Mouse (Mus musculus): Measurements from ENCODE around the gene Cavin1. TPM values are rescaled to one million over a fixed set of nuclear protein-coding genes. Genes with fewer than 3 reads are reported as not detected.

Gene Cavin1
- 5.4 TPM for polyA plus RNA-seq (2014; fragmentation: Illumina TruSeq; extraction: RNeasy Lipid Tissue Mini Kit (QIAGEN cat#74804); ENCODE audit: low read depth, low replicate concordance)

GRCm38 (mm10) chr11:100970557-100970937 is at the start of gene Cavin1:
Gene Cavin1, minus strand, starts transcription at chr11:100970887.

GRCm38 (mm10) chr11:101009046-101009887 is 38.6 kb upstream of the Cavin1 start, which contains the start of gene Atp6v0a1:
Gene Atp6v0a1, plus strand, starts transcription at chr11:101009452.

DNA sequence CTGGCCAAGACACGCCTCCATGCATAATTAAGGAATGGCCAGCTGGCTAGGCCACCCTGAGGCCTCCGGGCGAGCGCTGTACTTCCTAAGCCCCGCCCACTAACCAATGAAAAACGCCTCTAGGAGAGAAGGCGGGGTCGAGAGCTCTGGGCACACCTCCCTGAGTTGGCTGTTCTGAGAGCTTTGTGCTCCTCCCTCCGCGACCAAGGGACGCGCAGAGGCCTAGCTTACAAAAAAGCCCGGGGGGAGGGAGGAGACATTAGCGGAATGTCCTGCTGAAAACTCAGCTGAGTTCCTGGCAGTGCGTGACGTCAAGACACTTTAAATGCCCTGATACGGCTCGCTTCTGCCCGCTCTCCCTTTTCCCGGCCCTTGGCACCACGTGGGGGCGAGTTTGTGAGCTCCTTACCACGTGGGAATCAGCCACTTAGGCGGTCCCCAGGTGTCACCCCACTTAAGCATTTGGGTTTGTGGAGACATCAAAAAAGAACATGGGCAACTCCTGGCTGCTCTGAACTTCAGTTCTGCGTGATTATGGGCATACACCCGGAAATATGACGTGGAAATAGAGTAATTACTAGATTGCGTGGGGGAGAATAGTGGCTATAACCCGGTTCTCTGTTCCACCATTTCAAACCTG is 31.1 kb downstream of the Cavin1 start, which contains the start of gene Stat3:
Stat3 (minus strand) TSS at position 29 of the 640 bp plus-strand sequence.

Other genes starting within 250 kb of the Cavin1 start
- 10.5 TPM for gene Rab5c, start 232.7 kb downstream of the Cavin1 start, polyA plus RNA-seq (2014; fragmentation: Illumina TruSeq; extraction: RNeasy Lipid Tissue Mini Kit (QIAGEN cat#74804); ENCODE audit: low read depth, low replicate concordance)
- not detected for gene Kcnh4, start 210.9 kb downstream of the Cavin1 start, polyA plus RNA-seq (2014; fragmentation: Illumina TruSeq; extraction: RNeasy Lipid Tissue Mini Kit (QIAGEN cat#74804); ENCODE audit: low read depth, low replicate concordance)
- gene Hcrt, start 208.0 kb downstream of the Cavin1 start, polyA plus RNA-seq (2014; fragmentation: Illumina TruSeq; extraction: RNeasy Lipid Tissue Mini Kit (QIAGEN cat#74804); ENCODE audit: low read depth, low replicate concordance), result not detected
- gene Ghdc, start 199.9 kb downstream of the Cavin1 start, polyA plus RNA-seq (2014; fragmentation: Illumina TruSeq; extraction: RNeasy Lipid Tissue Mini Kit (QIAGEN cat#74804); ENCODE audit: low read depth, low replicate concordance), result 0.18 TPM
- gene Stat5b, start 120.2 kb downstream of the Cavin1 start, polyA plus RNA-seq (2014; fragmentation: Illumina TruSeq; extraction: RNeasy Lipid Tissue Mini Kit (QIAGEN cat#74804); ENCODE audit: low read depth, low replicate concordance), result 0.42 TPM
- 0.85 TPM for gene Stat5a, start 111.5 kb downstream of the Cavin1 start, polyA plus RNA-seq (2014; fragmentation: Illumina TruSeq; extraction: RNeasy Lipid Tissue Mini Kit (QIAGEN cat#74804); ENCODE audit: low read depth, low replicate concordance)
- gene Stat3, start 31.3 kb downstream of the Cavin1 start, polyA plus RNA-seq (2014; fragmentation: Illumina TruSeq; extraction: RNeasy Lipid Tissue Mini Kit (QIAGEN cat#74804); ENCODE audit: low read depth, low replicate concordance), result 10.7 TPM
- gene Atp6v0a1, start 38.6 kb upstream of the Cavin1 start, polyA plus RNA-seq (2014; fragmentation: Illumina TruSeq; extraction: RNeasy Lipid Tissue Mini Kit (QIAGEN cat#74804); ENCODE audit: low read depth, low replicate concordance), result 31.0 TPM
- gene Naglu, start 99.1 kb upstream of the Cavin1 start, polyA plus RNA-seq (2014; fragmentation: Illumina TruSeq; extraction: RNeasy Lipid Tissue Mini Kit (QIAGEN cat#74804); ENCODE audit: low read depth, low replicate concordance), result 0.98 TPM
- 0.62 TPM for gene Hsd17b1, start 107.5 kb upstream of the Cavin1 start, polyA plus RNA-seq (2014; fragmentation: Illumina TruSeq; extraction: RNeasy Lipid Tissue Mini Kit (QIAGEN cat#74804); ENCODE audit: low read depth, low replicate concordance)
- 1.7 TPM for gene Coasy, start 111.7 kb upstream of the Cavin1 start, polyA plus RNA-seq (2014; fragmentation: Illumina TruSeq; extraction: RNeasy Lipid Tissue Mini Kit (QIAGEN cat#74804); ENCODE audit: low read depth, low replicate concordance)
- 8.3 TPM for gene Mlx, start 116.4 kb upstream of the Cavin1 start, polyA plus RNA-seq (2014; fragmentation: Illumina TruSeq; extraction: RNeasy Lipid Tissue Mini Kit (QIAGEN cat#74804); ENCODE audit: low read depth, low replicate concordance)
- gene Psmc3ip, start 124.5 kb upstream of the Cavin1 start, polyA plus RNA-seq (2014; fragmentation: Illumina TruSeq; extraction: RNeasy Lipid Tissue Mini Kit (QIAGEN cat#74804); ENCODE audit: low read depth, low replicate concordance), result 124 TPM
- 14.0 TPM for gene Retreg3, start 149.0 kb upstream of the Cavin1 start, polyA plus RNA-seq (2014; fragmentation: Illumina TruSeq; extraction: RNeasy Lipid Tissue Mini Kit (QIAGEN cat#74804); ENCODE audit: low read depth, low replicate concordance)
- gene Tubg1, start 149.1 kb upstream of the Cavin1 start, polyA plus RNA-seq (2014; fragmentation: Illumina TruSeq; extraction: RNeasy Lipid Tissue Mini Kit (QIAGEN cat#74804); ENCODE audit: low read depth, low replicate concordance), result 2.5 TPM
- 0.22 TPM for gene Tubg2, start 185.0 kb upstream of the Cavin1 start, polyA plus RNA-seq (2014; fragmentation: Illumina TruSeq; extraction: RNeasy Lipid Tissue Mini Kit (QIAGEN cat#74804); ENCODE audit: low read depth, low replicate concordance)
- gene Cntnap1, start 199.6 kb upstream of the Cavin1 start, polyA plus RNA-seq (2014; fragmentation: Illumina TruSeq; extraction: RNeasy Lipid Tissue Mini Kit (QIAGEN cat#74804); ENCODE audit: low read depth, low replicate concordance), result 0.13 TPM
- gene Plekhh3, start 200.5 kb upstream of the Cavin1 start, polyA plus RNA-seq (2014; fragmentation: Illumina TruSeq; extraction: RNeasy Lipid Tissue Mini Kit (QIAGEN cat#74804); ENCODE audit: low read depth, low replicate concordance), result not detected
- not detected for gene Ccr10, start 204.6 kb upstream of the Cavin1 start, polyA plus RNA-seq (2014; fragmentation: Illumina TruSeq; extraction: RNeasy Lipid Tissue Mini Kit (QIAGEN cat#74804); ENCODE audit: low read depth, low replicate concordance)

All from testis, adult 10 weeks (tissue).